Mouse (Mus musculus) heart, postnatal 36 days (tissue): ENCODE results near the gene Fam49a. TPM values are rescaled to one million over a fixed set of nuclear protein-coding genes. Genes with fewer than 3 reads are reported as not detected.

Source experiments
- DNase-seq, 2 experiments: peaks; one replicate each; pipeline ENCODE4 v3.0.0; 2021 to 2022
- intact Hi-C: fragments of 180-260 bp; cut with DNase I; formaldehyde crosslinking; loops from one replicate; pipeline ENCODE4 v1.15.1; 2025
- total RNA-seq, 2 experiments: library from RNA; stranded (reverse); gene quantifications; 2 replicates each; pipeline ENCODE4 v1.2.3; 2021

The Fam49a gene
- total RNA-seq, 2 experiments from 2014 or later, result 8.6 to 10.5 TPM

DNA sequence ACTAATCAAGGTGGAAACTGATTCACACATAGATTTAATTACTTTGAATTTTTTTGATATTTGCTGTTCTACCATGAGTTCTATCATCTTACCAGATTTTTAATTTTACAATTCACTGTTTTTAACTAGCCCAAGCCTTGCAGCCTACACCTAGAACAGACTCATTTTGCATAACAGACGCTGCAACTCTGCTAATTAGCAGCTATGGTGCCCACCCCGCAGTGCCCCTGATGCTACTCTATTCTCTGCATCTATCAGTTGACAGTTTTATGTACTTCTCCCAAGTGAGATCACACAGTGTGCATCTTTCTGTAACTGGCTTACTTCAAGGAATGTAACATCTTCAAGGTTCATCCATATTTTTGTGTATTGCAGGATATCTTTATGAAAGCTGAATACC is 86.7 kb downstream of the Fam49a start:
- intact Hi-C loops, result no loop called here
- DNase-seq, result no peak

DNA sequence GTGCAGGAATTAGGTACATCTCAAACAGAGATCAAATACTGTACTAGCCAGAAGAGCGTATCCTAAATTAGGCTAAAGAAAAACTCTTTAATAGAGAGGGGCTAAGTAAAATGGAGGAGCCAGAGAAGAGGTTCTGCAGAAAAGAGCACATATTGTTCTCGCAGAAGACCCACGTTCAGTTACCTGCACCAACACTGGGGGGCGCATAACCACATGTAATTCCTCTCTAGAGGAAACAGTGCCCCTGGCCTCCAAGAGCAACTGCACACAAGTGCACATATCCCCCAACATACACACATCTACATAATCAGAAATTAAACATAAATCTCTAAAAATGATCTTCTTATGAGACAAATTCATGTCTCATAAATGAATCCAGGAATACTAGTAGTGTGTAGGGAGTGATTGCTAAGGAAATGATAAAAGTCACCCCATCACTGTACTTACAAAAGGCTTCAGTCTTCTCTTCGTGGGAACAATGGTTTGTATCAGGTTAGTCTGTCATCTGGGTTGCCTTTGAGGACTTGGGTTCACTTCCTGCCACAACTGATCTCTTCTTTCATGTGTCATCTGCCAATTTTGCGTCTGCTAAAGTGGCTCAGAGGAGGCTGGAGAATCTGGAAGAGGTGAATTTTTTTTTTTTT is 87.8 kb downstream of the Fam49a start:
- intact Hi-C loops, result no loop called here
- no peak for DNase-seq

GRCm38 (mm10) chr12:12351816-12352552 is 90.0 kb downstream of the Fam49a start:
- intact Hi-C loops, result no loop called here
- no peak for DNase-seq

GRCm38 (mm10) chr12:12354115-12354653 is 92.2 kb downstream of the Fam49a start:
- intact Hi-C loops, result no loop called here

DNA sequence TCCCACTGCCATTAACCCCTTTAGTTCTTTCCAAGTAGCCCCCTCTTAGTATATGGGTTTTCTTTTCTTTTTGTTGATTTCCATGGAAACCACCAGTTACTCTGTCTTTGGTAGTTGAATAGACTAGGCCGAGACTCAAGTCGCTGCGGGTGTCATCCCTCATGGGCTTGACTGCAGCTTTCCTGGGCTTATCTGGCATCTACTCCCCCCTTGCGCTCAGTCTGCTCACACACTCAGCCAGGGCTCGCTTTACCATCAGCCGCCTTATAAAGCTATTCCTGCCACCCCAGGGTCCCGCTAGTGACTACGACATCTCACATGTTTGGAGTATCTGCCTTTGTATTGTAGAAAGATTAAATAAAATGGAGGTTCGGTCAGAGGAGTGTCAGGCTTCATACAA is 94.1 kb downstream of the Fam49a start:
- intact Hi-C loops, result no loop called here
- no peak for DNase-seq

More at GRCm38 (mm10) chr12:12354115-12354653, 92.2 kb downstream of the Fam49a start:
- DNase-seq, result no peak

- DNase-seq, result peak; percentile 14 to 25
- intact Hi-C loops, result no loop called here
Observed at GRCm38 (mm10) chr12:12356463-12356862, 94.5 kb downstream of the Fam49a start.

- DNase-seq, result no peak
- intact Hi-C loops, result no loop called here
Observed at GRCm38 (mm10) chr12:12356946-12357345, 95.0 kb downstream of the Fam49a start.

GRCm38 (mm10) chr12:12359923-12360322 is 98.0 kb downstream of the Fam49a start:
- intact Hi-C loops, result no loop called here
- no peak for DNase-seq

DNA sequence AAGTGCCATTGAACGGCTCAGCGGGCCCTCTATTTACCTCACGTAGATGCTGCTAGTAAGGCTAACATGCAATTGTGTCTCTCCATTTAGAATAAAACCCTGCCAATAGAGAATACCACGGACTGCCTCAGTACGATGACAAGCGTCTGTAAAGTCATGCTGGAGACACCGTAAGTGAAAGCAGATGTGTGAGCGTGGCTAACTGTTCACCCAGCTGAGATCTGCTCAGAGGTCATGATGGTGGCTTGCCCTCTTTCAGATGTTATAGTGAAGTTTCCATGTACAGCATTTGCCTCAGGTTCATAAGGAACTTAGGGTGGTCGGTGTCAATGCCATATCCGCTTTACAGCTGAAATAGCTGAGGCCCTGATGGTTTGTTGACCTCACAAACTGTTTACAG is 100.4 kb downstream of the Fam49a start:
- DNase-seq, result no peak
- intact Hi-C loops, result no loop called here

DNA sequence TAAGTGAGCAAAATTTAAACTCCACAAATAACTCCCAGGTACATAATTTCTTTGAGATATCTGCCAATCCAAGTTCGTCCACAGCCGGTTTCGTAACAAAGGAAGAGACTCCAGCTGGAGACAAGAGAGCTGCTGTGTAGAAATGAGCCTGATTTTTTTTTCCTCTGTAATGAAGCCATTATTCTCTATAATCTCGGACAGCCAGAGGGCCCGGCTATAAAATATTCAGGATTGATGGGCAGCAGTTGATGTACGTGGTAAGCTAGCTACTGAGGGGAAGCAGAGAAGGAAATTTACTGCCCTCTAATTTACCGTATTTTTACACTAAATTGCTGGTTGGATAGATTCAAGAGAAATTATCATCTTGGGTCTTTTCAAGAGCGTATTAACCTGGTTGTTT is 102.3 kb downstream of the Fam49a start:
- intact Hi-C loops, result no loop called here
- DNase-seq, result no peak

DNA sequence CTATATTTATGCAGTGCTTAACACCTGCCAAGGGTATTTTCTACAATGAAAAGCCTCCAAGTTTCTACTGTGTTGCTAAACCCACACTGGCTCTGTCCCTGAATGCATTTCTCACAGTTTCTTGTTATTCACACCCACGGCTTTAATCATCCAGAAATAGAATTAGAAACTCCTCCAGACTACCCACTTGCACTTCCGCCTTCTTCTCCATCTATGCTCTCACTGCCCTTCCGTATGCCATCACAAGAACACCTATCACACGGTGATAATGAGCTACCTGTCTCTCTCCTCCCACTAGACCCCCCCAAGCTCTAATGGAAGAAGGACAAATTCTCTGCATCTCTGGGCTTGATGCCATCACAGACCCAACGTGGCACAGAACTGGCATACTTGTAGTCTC is 105.5 kb downstream of the Fam49a start:
- intact Hi-C loops, result no loop called here
- DNase-seq, result no peak

DNA sequence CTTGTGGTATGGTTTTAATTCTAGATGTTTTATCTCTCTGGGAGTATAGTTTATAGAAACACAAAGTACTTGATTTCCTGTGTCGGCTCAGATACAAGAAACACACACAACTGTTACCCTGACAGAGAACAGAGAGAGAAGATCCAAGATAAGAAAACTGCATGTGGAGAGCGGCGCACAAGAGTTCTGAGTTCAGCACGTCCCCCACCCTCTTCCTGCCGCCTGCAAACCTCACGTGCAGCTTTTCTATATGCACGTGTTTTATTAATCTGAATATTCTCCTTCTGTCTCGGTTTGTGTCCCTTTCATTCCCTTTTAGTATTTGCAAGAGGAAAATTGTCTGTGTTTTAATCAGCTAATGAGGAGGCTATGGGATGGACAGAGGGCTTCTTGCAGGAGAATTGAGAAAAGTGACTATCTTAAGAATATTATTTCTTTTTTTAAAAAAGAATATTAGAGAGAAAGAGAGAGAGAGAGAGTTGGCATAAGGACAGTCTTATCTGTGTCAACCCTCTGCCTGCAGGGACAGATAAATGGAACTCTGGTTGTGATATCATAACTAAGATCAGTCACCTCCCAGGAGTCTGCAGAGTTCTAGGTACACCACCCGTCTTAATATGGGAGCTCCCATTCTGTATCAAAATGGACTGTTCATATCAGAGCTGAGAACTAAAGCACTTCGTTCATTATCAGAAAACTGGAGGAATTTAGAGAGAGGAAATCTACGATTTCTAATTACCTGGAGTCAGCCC is 111.3 kb downstream of the Fam49a start:
- intact Hi-C loops, result no loop called here
- no peak for DNase-seq

GRCm38 (mm10) chr12:12379056-12379455 is 117.1 kb downstream of the Fam49a start:
- intact Hi-C loops, result no loop called here
- no peak for DNase-seq

- no peak for DNase-seq
- intact Hi-C loops, result no loop called here
Observed at GRCm38 (mm10) chr12:12389271-12389670, 127.3 kb downstream of the Fam49a start.

- intact Hi-C loops, result loop anchor here (2.0 to 5.0 kb wide), 2 partner anchors 73 to 219 kb away; no protein-coding TSS in a partner anchor
- peak; percentile 42 to 48 for DNase-seq
Observed at GRCm38 (mm10) chr12:12396224-12396623, 134.3 kb downstream of the Fam49a start.

DNA sequence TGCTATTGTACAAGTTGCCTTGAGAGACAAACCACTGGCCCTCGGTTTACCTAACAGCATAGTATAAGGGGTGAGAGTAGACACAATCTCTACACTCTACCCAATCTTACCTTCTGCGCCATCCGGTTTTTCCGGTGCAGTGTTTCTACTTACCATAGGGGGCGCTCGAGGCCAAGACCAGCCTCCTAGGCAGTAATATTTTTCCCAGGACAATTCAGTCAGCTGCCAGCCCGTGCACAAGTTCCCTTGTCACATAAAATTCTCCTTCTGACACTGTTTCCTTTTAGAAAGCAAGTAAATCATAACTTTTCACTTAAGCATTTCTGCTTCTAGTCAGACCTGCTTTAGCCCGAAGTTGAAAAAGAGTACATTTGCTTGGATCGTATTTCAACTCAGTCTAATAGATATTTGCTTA is 139.1 kb downstream of the Fam49a start:
- intact Hi-C loops, result loop anchor here (2.0 kb wide), 1 partner anchor 16 kb away; no protein-coding TSS in a partner anchor
- peak; percentile 69 to 71 for DNase-seq

GRCm38 (mm10) chr12:12401504-12401903 is 139.6 kb downstream of the Fam49a start:
- DNase-seq, result peak in 1 of 2 experiments; percentile 10
- intact Hi-C loops, result loop anchor here (2.0 kb wide), 1 partner anchor 15 kb away; no protein-coding TSS in a partner anchor

GRCm38 (mm10) chr12:12405491-12406110 is 143.7 kb downstream of the Fam49a start:
- DNase-seq, result no peak
- intact Hi-C loops, result no loop called here

GRCm38 (mm10) chr12:12409044-12409443 is 147.1 kb downstream of the Fam49a start:
- DNase-seq, result no peak
- intact Hi-C loops, result no loop called here

DNA sequence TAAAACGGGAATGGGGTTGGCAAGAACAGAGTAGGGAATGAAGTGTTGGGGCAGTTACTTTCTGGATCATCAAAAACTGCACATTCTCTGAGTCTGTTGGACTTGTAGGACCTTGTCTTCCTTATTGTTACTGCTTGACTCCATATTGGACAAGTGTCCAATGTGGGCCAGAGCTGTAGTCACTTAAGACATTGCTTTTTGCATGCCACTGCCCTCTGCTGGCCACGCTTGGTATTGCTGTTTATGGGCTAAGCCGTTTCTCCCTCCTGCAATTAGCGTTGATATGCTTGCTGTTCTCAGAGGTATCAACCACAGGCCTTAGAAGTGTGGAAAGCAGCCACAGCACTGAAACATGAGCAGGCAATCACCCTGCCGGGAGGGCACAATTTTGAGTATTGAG is 150.7 kb downstream of the Fam49a start:
- intact Hi-C loops, result loop anchor here (2.0 kb wide), 1 partner anchor 90 kb away; no protein-coding TSS in a partner anchor
- DNase-seq, result peak; percentile 80 to 91
